Mouse (Mus musculus) forebrain, postnatal 0 days (tissue): ENCODE data around the gene Xrra1. TPM values are rescaled to one million over a fixed set of nuclear protein-coding genes. Genes with fewer than 3 reads are reported as not detected.
A peak's percentile ranks its signal among the peaks of the same experiment; 100 is the strongest.
"Not testable (repeated sequence)": the region's sequence is repeated elsewhere in the genome, so short reads cannot be mapped to it uniquely, and the experiment has no call there.

Experiments
- ATAC-seq: fragments of 200-750 bp; cut with Nextera tagmentation; 2 replicates; pipeline ENCODE4 v1.8.0; 2017; ENCODE audit warnings: mild to moderate bottlenecking, moderate library complexity
- DNase-seq: peaks from one replicate; pipeline ENCODE4 v3.0.0-alpha.2; 2015
- H3K27ac ChIP-seq: fragments of 300-500 bp; sonication (generic); 2 replicates; pipeline ENCODE4 v1.5.1; 2014; ENCODE audit warnings: low read depth, mild to moderate bottlenecking, antibody characterized with exemption, low read length, moderate library complexity, mixed read lengths
- H3K27me3 ChIP-seq: fragments of 300-500 bp; sonication (generic); 2 replicates; pipeline ENCODE4 v1.6.1; 2014; ENCODE audit warnings: mild to moderate bottlenecking, low read length, mixed read lengths; ENCODE audit not compliant: insufficient read depth
- H3K36me3 ChIP-seq: fragments of 300-500 bp; sonication (generic); 2 replicates; pipeline ENCODE4 v1.6.1; 2014; ENCODE audit warnings: mild to moderate bottlenecking, moderate library complexity; ENCODE audit not compliant: insufficient read depth
- H3K4me1 ChIP-seq: fragments of 300-500 bp; sonication (generic); 2 replicates; pipeline ENCODE4 v1.6.1; 2014; ENCODE audit warnings: antibody characterized with exemption; ENCODE audit not compliant: insufficient read depth
- H3K4me2 ChIP-seq: fragments of 300-500 bp; sonication (generic); 2 replicates; pipeline ENCODE4 v1.6.1; 2014; ENCODE audit warnings: low read depth, mild to moderate bottlenecking, moderate library complexity
- H3K4me3 ChIP-seq: fragments of 300-500 bp; sonication (generic); 2 replicates; pipeline ENCODE4 v1.5.1; 2014; ENCODE audit warnings: low read depth, low read length, mixed read lengths
- H3K9ac ChIP-seq: fragments of 300-500 bp; sonication (generic); 2 replicates; pipeline ENCODE4 v1.6.1; 2014; ENCODE audit warnings: mild to moderate bottlenecking
- H3K9me3 ChIP-seq: fragments of 300-500 bp; sonication (generic); 2 replicates; pipeline ENCODE4 v1.6.1; 2016; ENCODE audit warnings: low read length
- CTCF ChIP-seq: sonication (generic); IDR thresholded peaks from 2 replicates; pipeline ENCODE4 v1.5.1; 2016; ENCODE audit warnings: antibody characterized with exemption, control low read depth, low read depth
- WGBS: fragments of 180-500 bp; shearing (Covaris S2); extraction: QIAGEN DNeasy Blood & Tissue Kit; methylation state at CpG from one replicate; pipeline ENCODE4 v1.1.7; 2014; 5-methylcytosine and 5-hydroxymethylcytosine counted together
- polyA plus RNA-seq: library from polyadenylated mRNA; unstranded; fragments of >200 nt; fragmentation: Nextera tagmentation; extraction: Ambion mirVana; gene quantifications from 2 replicates; pipeline ENCODE4 v1.2.1, GENCODE M21; 2015
- total RNA-seq: library from RNA; depleted of rRNA; stranded (reverse); fragments of >200 nt; gene quantifications from 2 replicates; pipeline ENCODE4 v1.2.3, GENCODE M21; 2014; rRNA removed

Gene Xrra1
- 0.62 and 2.0 TPM in 2 replicates for total RNA-seq
- 1.7 and 2.0 TPM in 2 replicates for polyA plus RNA-seq

- DNase-seq (peak; percentile 99), ATAC-seq (peak; percentile 100)
- under 1% methylated on average over 42 of the region's 42 CpGs for WGBS
- peak within 1 kb of the TSS; percentile 87 for H3K27ac ChIP-seq
- peaks cover 12% of the 10 kb centered on the region for H3K36me3 ChIP-seq
- peak within 1 kb of the TSS; percentile 74 for H3K4me2 ChIP-seq
- no peaks in the 10 kb centered on the region for H3K9me3 ChIP-seq
- TF ChIP-seq CTCF, result no peak
- peak within 1 kb of the TSS; percentile 83 for H3K9ac ChIP-seq
- peak within 1 kb of the TSS; percentile 74 for H3K4me3 ChIP-seq
- peaks cover 8% of the 10 kb centered on the region for H3K4me1 ChIP-seq
- H3K27me3 ChIP-seq, result no peaks in the 10 kb centered on the region
Observed at GRCm38 (mm10) chr7:99858813-99859585, at the start of gene Xrra1. Gene Xrra1, plus strand, starts transcription at chr7:99859116.

GRCm38 (mm10) chr7:99810814-99811213, 48.1 kb upstream of the Xrra1 start:
- DNase-seq, result no peak
- Histone ChIP-seq H3K4me3 (no peak overlapping the region), H3K4me2 (no peak overlapping the region), H3K27me3 (no peaks in the 10 kb centered on the region), H3K9ac (no peak overlapping the region), H3K36me3 (no peaks in the 10 kb centered on the region), H3K9me3 (no peaks in the 10 kb centered on the region), H3K4me1 (no peaks in the 10 kb centered on the region), H3K27ac (no peak overlapping the region)
- WGBS, result 100% methylated on average over 2 of the region's 2 CpGs
- no peak for TF ChIP-seq CTCF
- ATAC-seq, result no peak

- no peak overlapping the region for H3K4me3 ChIP-seq
- no peak overlapping the region for H3K27ac ChIP-seq
- no peak overlapping the region for H3K9ac ChIP-seq
- no peaks in the 10 kb centered on the region for H3K27me3 ChIP-seq
- no peak for TF ChIP-seq CTCF
- WGBS, result 94% methylated on average over 4 of the region's 4 CpGs
- no peaks in the 10 kb centered on the region for H3K36me3 ChIP-seq
- ATAC-seq, result no peak
- H3K9me3 ChIP-seq, result no peaks in the 10 kb centered on the region
- H3K4me2 ChIP-seq, result no peak overlapping the region
- H3K4me1 ChIP-seq, result no peaks in the 10 kb centered on the region
- DNase-seq, result no peak
Observed at GRCm38 (mm10) chr7:99811661-99812060, 47.3 kb upstream of the Xrra1 start.

GRCm38 (mm10) chr7:99813394-99813793, 45.5 kb upstream of the Xrra1 start:
- Histone ChIP-seq H3K36me3 (no peaks in the 10 kb centered on the region), H3K27ac (no peak overlapping the region), H3K27me3 (no peaks in the 10 kb centered on the region), H3K4me2 (no peak overlapping the region), H3K4me1 (no peaks in the 10 kb centered on the region), H3K9me3 (no peaks in the 10 kb centered on the region), H3K9ac (no peak overlapping the region), H3K4me3 (no peak overlapping the region)
- WGBS, result 88% methylated on average over 11 of the region's 11 CpGs
- peak; percentile 40 for TF ChIP-seq CTCF
- ATAC-seq (no peak), DNase-seq (no peak)

- not testable (repeated sequence) for H3K36me3 ChIP-seq, H3K4me2 ChIP-seq, H3K9ac ChIP-seq, H3K9me3 ChIP-seq, DNase-seq, H3K4me3 ChIP-seq, H3K27me3 ChIP-seq, H3K27ac ChIP-seq, H3K4me1 ChIP-seq, ATAC-seq
- 20% methylated on average over 9 of the region's 9 CpGs for WGBS
Observed at GRCm38 (mm10) chr7:99818181-99818725, 40.7 kb upstream of the Xrra1 start.

GRCm38 (mm10) chr7:99821953-99822352, 37.0 kb upstream of the Xrra1 start:
- no peaks in the 10 kb centered on the region for H3K4me1 ChIP-seq
- DNase-seq, result no peak
- ATAC-seq, result no peak
- no peak overlapping the region for H3K4me2 ChIP-seq
- H3K27me3 ChIP-seq, result no peaks in the 10 kb centered on the region
- H3K9ac ChIP-seq, result no peak overlapping the region
- H3K27ac ChIP-seq, result no peak overlapping the region
- WGBS, result 94% methylated on average over 2 of the region's 2 CpGs
- H3K4me3 ChIP-seq, result no peak overlapping the region
- no peaks in the 10 kb centered on the region for H3K36me3 ChIP-seq
- no peaks in the 10 kb centered on the region for H3K9me3 ChIP-seq
- TF ChIP-seq CTCF, result no peak

- ATAC-seq (no peak), DNase-seq (no peak)
- no peak for TF ChIP-seq CTCF
- Histone ChIP-seq H3K27ac (no peak overlapping the region), H3K9me3 (no peaks in the 10 kb centered on the region), H3K27me3 (no peaks in the 10 kb centered on the region), H3K4me2 (no peak overlapping the region), H3K4me3 (no peak overlapping the region), H3K4me1 (no peaks in the 10 kb centered on the region), H3K36me3 (no peaks in the 10 kb centered on the region), H3K9ac (no peak overlapping the region)
- WGBS, result 83% methylated on average over 5 of the region's 5 CpGs
Observed at GRCm38 (mm10) chr7:99822426-99822825, 36.5 kb upstream of the Xrra1 start.
